Mouse (Mus musculus) spleen, embryonic (tissue): ENCODE measurements at regions not wholly inside any gene's neighbourhood (a gene's known extent, or its start where the extent isn't known, plus 50 kb on each side); places are given as distances from the start of the nearest gene placed in this dataset.

ENCODE experiments used
- CTCF ChIA-PET: fragments of 350-600 bp; sonication (Branson Sonifier 250); formaldehyde crosslinking; loops from one replicate; lab custom pipeline; 2022; lab: Charles Lee

GRCm38 (mm10) chr10:111111020-111111419 lies 53.5 kb upstream of the Osbpl8 start:
- CTCF ChIA-PET, result interaction anchor here (0.6 kb wide), 1 partner anchor 20 kb away, joined by 3 read pairs; no protein-coding TSS in a partner anchor

- CTCF ChIA-PET, result interaction anchor here (0.6 to 0.8 kb wide), 3 partner anchors 8 to 117 kb away, joined by 3 to 8 read pairs (median 3); no protein-coding TSS in a partner anchor
Measured at GRCm38 (mm10) chr10:111108658-111109633, 55.6 kb upstream of the Osbpl8 start.

DNA sequence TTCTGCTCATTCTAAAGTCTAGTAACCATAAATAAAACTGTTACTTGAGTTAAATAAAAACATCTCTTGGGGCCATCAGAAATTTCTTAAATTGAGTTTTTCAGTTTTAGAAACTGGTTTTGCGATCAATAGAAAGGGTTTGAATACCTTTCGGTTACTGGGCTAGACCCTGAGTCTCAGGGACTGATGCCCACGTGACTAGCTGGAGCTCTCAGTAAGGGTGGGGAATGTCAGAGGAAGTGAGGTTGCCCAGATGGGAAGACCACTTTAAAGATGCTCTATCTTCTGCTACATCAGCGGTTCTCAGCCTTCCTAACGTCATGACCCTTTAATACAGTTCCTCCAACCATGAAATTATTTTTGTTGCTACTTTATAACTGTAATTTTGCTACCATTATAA lies 56.7 kb upstream of the Osbpl8 start:
- CTCF ChIA-PET, result interaction anchor here (0.5 to 1.0 kb wide), 5 partner anchors 15 to 118 kb away, joined by 3 read pairs; no protein-coding TSS in a partner anchor

DNA sequence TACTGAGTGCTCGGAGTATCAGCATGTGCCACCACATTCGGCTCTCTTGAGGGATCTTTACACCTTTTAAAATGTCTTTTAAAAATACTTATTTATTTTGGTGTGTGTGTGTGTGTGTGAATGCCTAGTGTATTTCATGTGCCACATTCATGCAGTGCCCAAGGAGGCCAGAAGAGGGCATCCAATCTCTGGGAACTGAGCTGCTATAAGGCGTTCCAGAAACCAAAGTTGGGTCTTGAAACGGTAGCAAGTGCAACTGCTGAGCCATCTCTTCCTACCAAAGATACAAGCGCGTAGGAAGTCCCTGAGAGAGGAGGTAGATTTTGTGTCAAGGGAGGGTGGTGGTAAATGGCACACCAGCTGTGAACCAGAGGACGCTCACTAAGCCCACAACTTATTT lies 57.2 kb upstream of the Osbpl8 start:
- CTCF ChIA-PET, result interaction anchor here (0.5 to 1.0 kb wide), 4 partner anchors 15 to 125 kb away, joined by 3 read pairs; no protein-coding TSS in a partner anchor

DNA sequence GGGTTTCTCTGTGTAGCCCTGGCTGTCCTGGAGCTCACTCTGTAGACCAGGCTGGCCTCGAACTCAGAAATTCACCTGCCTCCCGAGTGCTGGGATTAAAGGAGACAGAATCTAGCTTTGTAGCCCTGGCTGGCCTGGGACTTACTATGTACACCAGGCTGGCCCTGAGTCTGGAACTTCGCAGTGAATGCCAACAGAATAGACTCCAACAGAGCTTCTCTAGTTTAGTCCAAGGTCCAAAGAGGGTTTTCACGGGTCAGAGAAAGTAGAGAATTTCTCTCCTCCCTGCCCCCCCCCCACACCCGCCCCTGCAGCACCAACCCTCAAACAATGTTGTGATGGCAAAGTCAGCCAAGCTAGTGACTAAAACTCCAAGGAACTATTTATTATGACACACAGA lies 58.1 kb upstream of the Osbpl8 start:
- CTCF ChIA-PET, result interaction anchor here (0.6 to 1.0 kb wide), 3 partner anchors 49 to 199 kb away, joined by 3 to 8 read pairs (median 5); no protein-coding TSS in a partner anchor

DNA sequence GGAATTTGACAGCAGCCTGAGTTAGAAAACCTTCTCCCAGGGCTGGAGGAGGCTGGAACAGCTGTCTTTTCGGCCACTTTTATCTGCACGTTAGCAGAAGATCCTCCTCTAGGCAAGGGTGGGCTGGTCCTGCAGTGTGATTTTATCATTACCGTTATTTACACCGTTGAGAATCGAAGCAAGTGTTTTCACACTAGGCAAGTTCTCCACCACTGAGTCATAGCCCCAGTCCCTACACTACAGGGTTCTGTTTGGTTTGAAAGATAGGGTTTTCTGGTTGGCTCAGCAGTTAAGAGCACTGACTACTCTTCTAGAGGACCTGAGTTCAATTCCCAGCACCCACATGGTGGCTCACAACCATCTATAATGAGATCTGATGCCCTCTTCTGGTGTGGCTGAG lies 58.9 kb upstream of the Osbpl8 start:
- CTCF ChIA-PET, result interaction anchor here (1.0 kb wide), 1 partner anchor 79 kb away, joined by 3 read pairs; no protein-coding TSS in a partner anchor

DNA sequence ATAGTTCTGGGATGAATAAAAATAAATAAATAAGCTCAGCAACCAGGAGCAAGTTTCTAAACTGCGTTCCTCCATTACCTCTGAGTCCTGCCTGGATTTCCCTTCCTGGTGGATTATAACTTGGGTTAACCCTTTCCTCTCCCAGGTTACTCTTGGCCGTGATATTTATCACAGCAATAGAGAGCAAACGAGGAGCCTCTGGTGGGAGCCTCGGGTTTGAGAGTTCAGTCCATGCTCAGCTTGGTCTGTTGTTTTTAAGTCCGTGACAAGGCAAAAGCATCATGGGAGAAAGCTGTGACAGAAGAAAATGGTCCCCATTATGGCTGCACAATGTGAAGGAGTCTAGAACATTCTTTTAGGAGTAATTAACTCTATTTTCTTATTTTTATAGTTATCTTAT lies 61.0 kb upstream of the Osbpl8 start:
- CTCF ChIA-PET, result no interaction called here

DNA sequence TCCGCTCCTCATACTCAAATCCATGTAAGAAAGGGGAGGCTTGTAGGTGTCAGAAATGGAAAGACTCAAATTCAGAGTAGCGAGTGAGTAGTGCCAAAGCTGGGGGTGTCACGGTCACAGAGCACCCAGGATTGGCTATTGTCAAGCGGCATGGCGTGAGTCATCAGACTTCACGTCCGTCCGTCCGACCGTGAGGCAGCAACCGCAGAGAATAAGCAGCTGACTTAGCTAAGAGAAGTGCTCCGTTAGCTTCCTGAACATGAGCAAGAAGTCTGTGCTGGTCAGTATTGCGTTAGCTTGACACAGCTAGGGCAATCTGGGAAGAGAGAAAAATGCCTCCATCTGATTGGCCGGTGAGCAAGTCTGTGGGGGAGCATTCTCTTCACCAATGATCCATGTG lies 61.5 kb upstream of the Osbpl8 start:
- CTCF ChIA-PET, result interaction anchor here (0.7 kb wide), 1 partner anchor 386 kb away, joined by 3 read pairs; no protein-coding TSS in a partner anchor

- CTCF ChIA-PET, result interaction anchor here (0.6 to 0.7 kb wide), 4 partner anchors 91 to 387 kb away, joined by 3 to 8 read pairs (median 4); no protein-coding TSS in a partner anchor
Measured at GRCm38 (mm10) chr10:111101901-111102761, 62.4 kb upstream of the Osbpl8 start.

DNA sequence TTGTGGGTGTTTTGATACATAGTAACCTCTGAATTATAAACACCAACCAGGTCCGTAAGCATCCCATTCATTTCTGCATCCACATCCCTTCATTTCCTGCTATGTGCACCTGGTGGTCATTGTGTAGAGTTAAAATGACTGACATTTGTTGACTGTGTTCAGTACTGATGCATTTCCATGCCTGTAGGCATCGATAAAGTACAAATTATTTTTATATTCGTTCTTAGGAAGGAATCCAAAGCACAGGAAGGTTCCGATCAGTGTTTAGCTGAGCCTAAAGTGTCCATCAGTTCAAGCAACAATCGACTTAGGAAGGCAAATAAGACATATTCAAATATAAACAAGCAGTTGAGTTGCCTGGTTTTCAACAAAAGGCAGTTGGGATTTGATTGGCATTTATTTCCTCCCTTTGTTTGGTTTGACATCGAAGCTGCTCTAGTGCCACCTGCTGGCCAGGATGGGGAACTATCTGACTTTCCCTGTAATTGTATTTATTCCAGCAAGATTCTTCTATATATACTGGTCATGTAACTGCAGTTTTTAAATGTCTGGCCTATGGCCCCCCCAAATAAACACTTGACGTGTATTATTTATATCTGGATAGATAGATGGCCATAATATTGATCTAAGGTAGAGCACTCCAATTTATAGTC lies 64.6 kb upstream of the Osbpl8 start:
- CTCF ChIA-PET, result interaction anchor here (1.0 to 1.5 kb wide), 2 partner anchors 108 to 110 kb away, joined by 3 to 5 read pairs; no protein-coding TSS in a partner anchor

DNA sequence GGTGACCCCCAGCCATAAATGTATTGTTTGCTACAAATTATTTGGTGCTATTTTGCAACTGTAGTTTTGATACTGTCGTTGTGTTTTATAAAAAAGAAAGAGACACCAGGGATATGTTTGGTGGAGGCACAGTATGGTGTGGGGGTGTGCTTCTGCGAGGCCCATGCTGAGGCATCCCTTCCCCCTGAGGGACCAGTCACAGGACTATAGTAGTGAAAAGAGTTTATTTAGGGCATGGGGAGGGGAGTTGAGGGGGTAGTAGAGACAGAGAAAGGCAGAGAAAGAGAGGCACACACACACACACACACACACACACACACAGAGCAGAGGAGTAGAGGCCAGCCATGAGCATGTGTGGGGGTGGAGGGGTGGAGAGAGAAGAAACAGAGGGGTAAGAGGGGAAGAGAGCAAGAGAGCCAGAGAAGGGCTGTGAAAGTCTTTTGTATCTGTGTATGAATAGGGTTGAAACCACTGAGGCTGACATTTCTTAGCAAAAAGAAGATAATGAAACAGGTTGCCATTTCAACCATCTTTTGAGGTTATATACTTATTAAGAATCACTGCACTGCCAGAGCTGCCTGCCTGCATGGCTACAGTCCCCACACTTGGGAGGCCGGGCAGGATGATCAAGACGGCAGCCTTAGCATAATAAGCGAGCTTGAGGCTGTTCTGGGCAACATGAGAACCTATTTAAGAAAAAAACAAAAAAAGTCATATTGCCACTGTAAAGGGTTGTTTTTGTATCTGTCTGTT lies 65.3 kb upstream of the Osbpl8 start:
- CTCF ChIA-PET, result interaction anchor here (1.0 to 1.5 kb wide), 2 partner anchors 107 to 109 kb away, joined by 3 to 5 read pairs; no protein-coding TSS in a partner anchor

DNA sequence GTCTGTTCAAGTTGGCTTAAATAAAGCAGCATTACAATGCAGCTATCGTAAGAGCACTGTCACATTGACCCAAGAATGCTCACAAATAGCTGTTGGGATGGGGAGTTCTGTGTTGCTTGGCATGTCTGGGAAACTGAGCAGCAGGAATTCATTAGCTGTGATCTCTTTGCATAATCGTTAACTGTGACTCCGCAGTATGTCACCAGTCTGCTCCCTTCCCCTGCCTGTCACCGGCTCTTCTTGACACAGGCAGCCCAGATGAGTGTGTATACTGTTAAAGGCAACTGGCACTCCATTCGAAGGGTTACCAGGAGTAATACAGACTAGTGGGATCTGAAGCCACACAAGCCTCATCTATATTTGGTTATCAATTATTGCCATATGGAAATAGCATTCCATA lies 67.3 kb upstream of the Osbpl8 start:
- CTCF ChIA-PET, result no interaction called here

- CTCF ChIA-PET, result no interaction called here
Measured at GRCm38 (mm10) chr10:111096811-111097210, 67.7 kb upstream of the Osbpl8 start.

- CTCF ChIA-PET, result no interaction called here
Measured at GRCm38 (mm10) chr10:111094405-111094804, 70.1 kb upstream of the Osbpl8 start.

- CTCF ChIA-PET, result no interaction called here
Measured at GRCm38 (mm10) chr10:111089382-111089781, 75.2 kb upstream of the Osbpl8 start.

DNA sequence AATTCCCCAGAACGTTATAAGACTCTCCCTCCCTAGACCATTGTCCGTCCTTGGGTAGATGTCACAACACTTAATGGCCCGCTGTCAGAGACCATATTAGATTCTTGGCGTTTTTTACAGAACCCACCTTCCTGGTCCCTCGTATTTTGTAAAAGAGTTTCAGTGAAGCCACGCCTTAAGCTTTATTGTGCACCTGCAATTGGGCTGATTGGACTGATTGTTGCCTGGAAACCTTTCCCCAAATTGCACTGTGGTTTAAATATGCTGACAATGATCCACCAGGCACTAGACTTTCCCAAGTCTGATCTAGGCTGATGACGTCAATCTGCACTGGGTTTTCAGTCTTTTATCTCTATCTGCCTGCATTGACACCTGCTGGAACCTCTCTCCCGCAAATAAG lies 75.6 kb upstream of the Zdhhc17 start:
- CTCF ChIA-PET, result interaction anchor here (0.6 kb wide), 1 partner anchor 80 kb away, joined by 14 read pairs; no protein-coding TSS in a partner anchor

GRCm38 (mm10) chr10:111084267-111084780 lies 74.4 kb upstream of the Zdhhc17 start:
- CTCF ChIA-PET, result no interaction called here

GRCm38 (mm10) chr10:111083861-111084260 lies 73.9 kb upstream of the Zdhhc17 start:
- CTCF ChIA-PET, result no interaction called here

DNA sequence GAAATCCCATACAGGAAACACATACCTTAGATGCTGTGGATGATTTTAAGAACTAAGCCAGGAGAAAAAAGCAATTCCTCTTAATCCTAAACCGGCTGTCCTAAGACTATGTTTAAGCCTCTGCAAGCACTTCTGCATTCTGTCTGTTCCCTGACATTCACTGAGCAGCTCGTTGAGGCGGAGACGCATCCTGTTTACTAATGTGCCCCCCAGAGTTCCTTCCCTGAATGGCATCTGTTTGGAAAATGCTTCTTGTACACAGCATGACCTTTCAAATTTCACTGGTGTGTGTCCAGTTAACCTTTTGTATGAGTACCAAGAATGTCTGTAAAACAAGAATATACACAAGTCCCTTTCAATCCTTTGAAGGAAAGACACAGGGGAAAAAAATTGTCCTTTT lies 73.4 kb upstream of the Zdhhc17 start:
- CTCF ChIA-PET, result no interaction called here

GRCm38 (mm10) chr10:111080322-111080721 lies 70.4 kb upstream of the Zdhhc17 start:
- CTCF ChIA-PET, result interaction anchor here (0.7 kb wide), 1 partner anchor 34 kb away, joined by 8 read pairs; no protein-coding TSS in a partner anchor
